Mouse (Mus musculus) adrenal gland, adult 10 weeks (tissue): ENCODE data around the gene Zc3h7a. TPM values are rescaled to one million over a fixed set of nuclear protein-coding genes. Genes with fewer than 3 reads are reported as not detected.

ENCODE experiments used
- polyA plus RNA-seq: library from polyadenylated mRNA; stranded (reverse); fragments of 350-450 nt; fragmentation: Illumina TruSeq; extraction: RNeasy Lipid Tissue Mini Kit (QIAGEN cat#74804); gene quantifications from one replicate; pipeline ENCODE4 v1.2.3, GENCODE M21; 2014; ENCODE audit warnings: low read depth, low replicate concordance

Gene Zc3h7a
- polyA plus RNA-seq: 223 TPM

GRCm38 (mm10) chr16:11176208-11176883 lies at the start of gene Zc3h7a:
TSS of gene Zc3h7a (minus strand) at chr16:11176393.

GRCm38 (mm10) chr16:11202571-11203554 lies 26.7 kb upstream of the Zc3h7a start, which contains the start of gene Rsl1d1:
TSS of gene Rsl1d1 (minus strand) at chr16:11203331.

GRCm38 (mm10) chr16:11134348-11135344 lies 41.5 kb downstream of the Zc3h7a start, which contains the start of gene Txndc11:
TSS of gene Txndc11 (minus strand) at chr16:11134650.

Other genes starting within 250 kb of the Zc3h7a start
- gene Snn, start 115.4 kb downstream of the Zc3h7a start, polyA plus RNA-seq: 11.0 TPM
- gene Litaf, start 110.2 kb downstream of the Zc3h7a start, polyA plus RNA-seq: 41.9 TPM
- gene Txndc11, start 41.7 kb downstream of the Zc3h7a start, polyA plus RNA-seq: 21.9 TPM
- gene Rsl1d1, start 26.9 kb upstream of the Zc3h7a start, polyA plus RNA-seq: 290 TPM
- gene Gspt1, start 77.9 kb upstream of the Zc3h7a start, polyA plus RNA-seq: 641 TPM
- gene Tnfrsf17, start 137.4 kb upstream of the Zc3h7a start, polyA plus RNA-seq: not detected
- gene Snx29, start 146.5 kb upstream of the Zc3h7a start, polyA plus RNA-seq: 1.8 TPM